Mouse (Mus musculus) cerebellum, adult 2 months (tissue): ENCODE results near the gene Immp2l. TPM values are rescaled to one million over a fixed set of nuclear protein-coding genes. Genes with fewer than 3 reads are reported as not detected.

Experiments used
- DNase-seq, 2 experiments: peaks; one replicate each; pipeline ENCODE4 v3.0.0; 2021
- H3K27ac ChIP-seq: fragments of 200-500 bp; 2 replicates; pipeline ENCODE4 v1.5.1; 2012; ENCODE audit warnings: low read length, control low read depth, inconsistent platforms; ENCODE audit not compliant: insufficient read depth
- H3K27me3 ChIP-seq: fragments of 200-500 bp; 2 replicates; pipeline ENCODE4 v1.6.1; 2012; ENCODE audit warnings: inconsistent platforms, mild to moderate bottlenecking, low read length, moderate library complexity; ENCODE audit not compliant: control insufficient read depth, insufficient read depth
- H3K4me1 ChIP-seq: fragments of 200-500 bp; 2 replicates; pipeline ENCODE4 v1.6.1; 2011; ENCODE audit warnings: low read length; ENCODE audit not compliant: control insufficient read depth, insufficient read depth
- H3K4me3 ChIP-seq: fragments of 200-500 bp; replicated peaks from 2 replicates; pipeline ENCODE3; 2011; ENCODE audit warnings: mild to moderate bottlenecking, low read depth, low read length, control low read depth; ENCODE audit not compliant: insufficient read depth
- CTCF ChIP-seq: fragments of 200-500 bp; IDR thresholded peaks from 2 replicates; pipeline ENCODE4 v1.5.1; 2011; ENCODE audit warnings: low read depth, mild to moderate bottlenecking, control low read depth, low read length, moderate library complexity, borderline replicate concordance; ENCODE audit not compliant: insufficient read depth
- POLR2A ChIP-seq: fragments of 200-500 bp; IDR thresholded peaks from 2 replicates; pipeline ENCODE4 v1.6.1; 2011; ENCODE audit warnings: low read length, control low read depth, borderline replicate concordance; ENCODE audit not compliant: insufficient read depth
- WGBS: fragments of 180-500 bp; shearing (Covaris S2); methylation state at CpG from one replicate; pipeline ENCODE4 v1.1.7; 2018; 5-methylcytosine and 5-hydroxymethylcytosine counted together
- polyA plus RNA-seq: library from polyadenylated mRNA; depleted of rRNA; stranded (reverse); fragments of >200 nt; gene quantifications from 2 replicates; pipeline ENCODE4 v1.2.3, GENCODE M21; 2012

The Immp2l gene
- polyA plus RNA-seq, 1 experiment: 11.4 TPM

DNA sequence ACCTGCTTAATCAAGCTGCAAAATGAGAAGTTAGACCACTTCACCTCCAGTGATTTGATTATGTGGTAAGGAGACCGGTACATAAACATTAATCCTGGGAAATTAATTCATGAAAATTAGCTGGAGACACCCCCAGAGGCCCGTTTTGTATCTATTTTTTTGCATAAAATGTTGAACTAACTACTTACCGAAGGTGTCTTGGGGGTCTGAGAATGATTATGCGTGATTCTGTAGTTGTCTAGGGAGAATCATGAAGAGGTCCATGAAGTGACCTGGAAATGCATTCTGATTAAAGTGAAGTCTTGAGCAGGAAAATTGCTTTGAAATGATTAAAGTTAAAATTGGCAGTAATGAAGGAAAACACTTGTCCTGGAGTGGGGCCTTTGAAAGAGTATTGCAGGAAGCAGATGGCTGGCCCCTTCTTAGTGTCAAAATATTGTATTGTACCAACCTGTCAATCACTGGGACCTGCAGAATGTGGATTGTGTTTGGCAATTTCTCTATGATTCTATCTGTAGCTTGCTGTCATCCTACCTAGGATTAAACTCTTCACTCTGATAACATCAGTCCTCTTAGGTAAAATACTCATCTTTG, 920.3 kb downstream of the Immp2l start:
- 62% methylated on average over 4 of the region's 4 CpGs for WGBS
- H3K4me1 ChIP-seq: no peaks in the 10 kb centered on the region
- no peak for DNase-seq
- no peaks in the 10 kb centered on the region for H3K27me3 ChIP-seq
- no peak for TF ChIP-seq POLR2A
- no peak for TF ChIP-seq CTCF
- H3K27ac ChIP-seq: no peak overlapping the region
- no peak overlapping the region for H3K4me3 ChIP-seq

DNA sequence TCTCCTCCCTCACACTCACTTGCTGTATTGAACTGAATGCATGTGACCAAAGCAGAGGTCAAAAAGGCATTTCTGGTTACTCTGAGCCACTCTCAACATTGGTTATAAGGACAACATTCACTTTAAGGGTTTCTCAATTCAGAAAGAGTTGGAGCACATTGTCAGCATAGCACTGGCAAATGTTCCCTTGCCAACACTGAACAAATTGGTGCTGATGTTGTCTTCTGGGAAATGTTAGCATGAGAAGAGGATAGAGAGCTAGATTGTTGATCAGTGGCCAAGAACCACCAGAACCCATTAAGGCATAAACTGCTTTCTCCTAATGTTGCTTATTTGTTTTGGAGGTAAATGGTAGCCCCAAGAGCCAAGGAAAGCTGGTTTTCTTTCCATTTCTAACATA, 922.6 kb downstream of the Immp2l start:
- Histone ChIP-seq H3K4me3 (no peak overlapping the region), H3K27me3 (no peaks in the 10 kb centered on the region), H3K4me1 (no peaks in the 10 kb centered on the region), H3K27ac (no peak overlapping the region)
- TF ChIP-seq CTCF: no peak
- no peak for TF ChIP-seq POLR2A
- no peak for DNase-seq

DNA sequence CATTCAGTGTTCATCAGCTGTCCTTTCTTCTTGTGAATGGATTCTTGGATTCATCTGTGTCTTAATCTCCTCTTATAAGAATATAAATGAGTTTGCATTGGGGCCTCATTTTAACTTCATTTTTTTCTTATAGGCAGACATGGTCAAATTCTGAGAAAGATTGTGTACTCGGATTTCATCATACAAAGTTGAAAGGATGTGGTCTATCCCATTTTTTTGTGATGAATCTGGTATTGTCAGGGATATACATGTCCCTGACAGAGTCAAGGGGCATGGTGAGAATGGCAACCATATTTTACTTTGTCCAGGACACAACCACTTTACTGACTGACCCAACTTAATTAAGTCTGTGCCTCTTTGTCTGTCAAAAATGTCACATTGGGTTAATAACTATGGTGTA, 925.5 kb downstream of the Immp2l start:
- H3K27ac ChIP-seq: no peak overlapping the region
- no peak overlapping the region for H3K4me3 ChIP-seq
- no peak for TF ChIP-seq POLR2A
- TF ChIP-seq CTCF: no peak
- 92% methylated on average over 1 of the region's 1 CpGs for WGBS
- H3K4me1 ChIP-seq: no peaks in the 10 kb centered on the region
- no peaks in the 10 kb centered on the region for H3K27me3 ChIP-seq
- DNase-seq: no peak

DNA sequence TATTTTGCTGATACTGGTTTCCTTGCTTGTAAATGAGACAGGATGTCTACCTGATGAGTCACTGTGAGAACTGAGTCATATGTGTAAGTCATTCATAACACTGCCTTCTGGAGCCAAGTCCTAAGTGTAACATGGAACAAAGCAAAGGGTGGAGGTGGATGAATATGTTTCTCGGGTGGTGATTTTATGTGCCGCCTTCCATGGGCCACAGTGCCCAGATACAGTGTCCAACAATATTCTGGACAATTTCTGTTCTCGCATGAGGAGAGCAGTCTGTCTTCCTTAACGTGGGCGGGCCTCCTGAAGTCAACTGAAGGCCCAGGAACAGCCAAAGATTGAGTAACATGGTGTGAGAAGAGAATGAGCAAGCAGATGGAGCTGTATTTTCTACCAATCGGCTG, 926.0 kb downstream of the Immp2l start:
- no peak for TF ChIP-seq POLR2A
- no peak for TF ChIP-seq CTCF
- DNase-seq: no peak
- 67% methylated on average over 6 of the region's 6 CpGs for WGBS

DNA sequence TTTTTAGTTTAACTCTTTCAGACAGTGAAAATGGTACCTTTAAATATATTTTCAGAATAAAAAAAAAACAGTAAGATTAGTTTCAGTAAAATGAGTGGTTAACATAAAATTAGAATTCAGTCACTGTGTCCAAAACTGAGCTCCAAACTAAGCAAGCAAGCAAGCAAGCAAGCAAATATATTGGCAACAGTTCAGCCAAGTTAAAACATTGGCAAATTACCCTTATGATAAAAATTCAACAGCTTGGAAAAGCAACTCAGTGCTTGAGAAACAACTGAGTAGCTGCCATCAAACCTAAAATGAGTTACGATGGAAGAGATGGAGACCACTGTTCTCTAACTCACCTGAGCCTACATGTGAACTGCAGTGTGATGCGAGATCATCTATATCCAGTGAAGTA, 926.8 kb downstream of the Immp2l start:
- Histone ChIP-seq H3K4me1 (no peaks in the 10 kb centered on the region), H3K27me3 (no peaks in the 10 kb centered on the region), H3K4me3 (no peak overlapping the region), H3K27ac (no peak overlapping the region)
- WGBS: 70% methylated on average over 2 of the region's 2 CpGs
- no peak for TF ChIP-seq POLR2A
- TF ChIP-seq CTCF: no peak
- no peak for DNase-seq

More for the DNA sequence above, 926.0 kb downstream of the Immp2l start:
- Histone ChIP-seq H3K27ac (no peak overlapping the region), H3K4me1 (no peaks in the 10 kb centered on the region), H3K4me3 (no peak overlapping the region), H3K27me3 (no peaks in the 10 kb centered on the region)

DNA sequence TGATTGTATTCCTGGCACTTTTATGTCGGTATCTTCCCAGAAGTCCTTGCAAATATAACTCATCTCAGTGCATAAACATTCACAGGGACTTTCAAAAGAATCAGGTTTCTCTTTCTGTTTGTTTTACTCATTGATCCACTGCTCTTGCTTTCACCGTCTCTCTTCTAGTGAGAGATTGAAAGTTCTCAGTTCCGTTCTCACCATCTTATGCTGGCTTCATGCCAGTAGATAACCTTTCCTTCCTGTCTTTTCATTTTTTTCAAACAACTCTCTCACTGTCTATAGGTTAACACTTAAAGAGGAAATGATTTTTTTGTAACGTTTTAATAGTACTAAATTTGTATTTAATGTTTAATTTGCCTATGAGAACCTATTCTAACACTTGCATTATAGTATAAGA, 937.1 kb downstream of the Immp2l start:
- TF ChIP-seq CTCF: no peak
- no peak for TF ChIP-seq POLR2A
- WGBS: 72% methylated on average over 4 of the region's 4 CpGs
- no peaks in the 10 kb centered on the region for H3K4me1 ChIP-seq
- H3K4me3 ChIP-seq: no peak overlapping the region
- no peak overlapping the region for H3K27ac ChIP-seq
- no peak for DNase-seq
- H3K27me3 ChIP-seq: no peaks in the 10 kb centered on the region

DNA sequence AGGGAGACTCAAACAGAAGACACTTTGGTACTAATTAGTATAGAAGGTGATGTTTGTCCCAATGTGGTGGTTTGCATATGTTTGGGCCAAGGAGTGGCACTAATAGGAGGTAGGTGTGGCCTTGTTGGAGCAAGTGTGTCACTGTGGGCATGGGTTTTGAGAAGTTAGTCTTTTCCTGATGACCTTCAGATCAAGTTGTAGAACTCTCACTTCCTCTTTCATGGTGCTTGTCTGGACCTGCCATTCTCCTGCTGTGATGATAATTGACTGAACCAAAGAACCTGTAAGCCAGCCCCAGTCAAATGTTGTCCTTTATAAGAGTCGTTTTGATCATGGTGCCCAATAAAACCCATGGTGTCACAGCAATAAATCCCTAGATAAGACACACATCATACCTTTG, 967.5 kb downstream of the Immp2l start:
- no peaks in the 10 kb centered on the region for H3K27me3 ChIP-seq
- no peak overlapping the region for H3K27ac ChIP-seq
- no peak for TF ChIP-seq POLR2A
- TF ChIP-seq CTCF: no peak
- no peak for DNase-seq
- H3K4me1 ChIP-seq: no peaks in the 10 kb centered on the region
- no peak overlapping the region for H3K4me3 ChIP-seq
- 69% methylated on average over 1 of the region's 1 CpGs for WGBS
